Mouse (Mus musculus): Measurements from ENCODE around the gene Ptges.

DNA sequence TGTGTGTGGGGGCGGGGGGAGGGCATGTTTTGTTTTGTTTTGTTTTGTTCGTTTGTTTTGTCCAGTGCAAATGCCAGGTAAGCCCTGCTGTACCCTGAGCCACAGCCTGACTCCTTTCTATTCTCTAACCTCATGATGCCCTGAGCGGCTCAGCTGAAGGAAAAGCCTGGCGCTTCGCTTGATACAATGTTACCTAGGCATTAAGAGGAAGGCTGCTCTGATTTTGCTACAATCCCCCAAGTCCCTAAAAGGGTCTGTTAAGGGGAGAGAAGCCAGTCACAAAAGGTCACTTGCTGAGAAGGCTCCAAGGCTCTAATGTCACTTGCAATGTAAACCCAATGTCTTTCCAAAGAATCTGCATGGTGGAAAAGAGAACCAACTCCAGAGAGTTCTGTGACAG is 14.3 kb downstream of the Ptges start:
- TF ChIP-seq GATA1 (IDR thresholded peaks at IDR 0.05; ENCODE audit: low read length) (no peak), TAL1 (IDR thresholded peaks at IDR 0.05; ENCODE audit: low read length) (no peak)

Data from erythroblast, embryonic 14.5 days (primary cell).